Mouse (Mus musculus) lung, embryonic 14.5 days (tissue): ENCODE results near the gene Amigo2. TPM values are rescaled to one million over a fixed set of nuclear protein-coding genes. Genes with fewer than 3 reads are reported as not detected.

Experiments used
- ATAC-seq: fragments of 200-750 bp; cut with Nextera tagmentation; 2 replicates; pipeline ENCODE4 v1.8.0; 2017; ENCODE audit warnings: mild to moderate bottlenecking, moderate TSS enrichment, moderate library complexity; ENCODE audit not compliant: insufficient read depth
- DNase-seq: peaks from one replicate; pipeline ENCODE4 v3.0.0-alpha.2; 2015
- H3K27ac ChIP-seq: fragments of 300-500 bp; sonication (generic); 2 replicates; pipeline ENCODE4 v1.5.1; 2014; ENCODE audit warnings: low read depth, mild to moderate bottlenecking, moderate library complexity
- H3K27me3 ChIP-seq: fragments of 300-500 bp; sonication (generic); 2 replicates; pipeline ENCODE4 v1.6.1; 2014; ENCODE audit warnings: low read length, control low read depth; ENCODE audit not compliant: insufficient read depth
- H3K36me3 ChIP-seq: fragments of 300-500 bp; sonication (generic); 2 replicates; pipeline ENCODE4 v1.6.1; 2014; ENCODE audit warnings: control low read depth; ENCODE audit not compliant: insufficient read depth
- H3K4me1 ChIP-seq: fragments of 300-500 bp; sonication (generic); 2 replicates; pipeline ENCODE4 v1.6.1; 2014; ENCODE audit warnings: antibody characterized with exemption, control low read depth; ENCODE audit not compliant: insufficient read depth
- H3K4me2 ChIP-seq: fragments of 300-500 bp; sonication (generic); 2 replicates; pipeline ENCODE4 v1.6.1; 2014; ENCODE audit warnings: mild to moderate bottlenecking
- H3K4me3 ChIP-seq: fragments of 300-500 bp; sonication (generic); 2 replicates; pipeline ENCODE4 v1.5.1; 2014; ENCODE audit warnings: low read depth, low read length
- H3K9ac ChIP-seq: fragments of 300-500 bp; sonication (generic); 2 replicates; pipeline ENCODE4 v1.6.1; 2014
- H3K9me3 ChIP-seq: fragments of 300-500 bp; sonication (generic); 2 replicates; pipeline ENCODE4 v1.6.1; 2016; ENCODE audit warnings: low read depth, low read length, control low read depth
- CTCF ChIP-seq: IDR thresholded peaks from 2 replicates; pipeline ENCODE4 v1.5.1; 2016; ENCODE audit warnings: antibody characterized with exemption, low read depth
- WGBS: fragments of 180-500 bp; shearing (Covaris S2); extraction: QIAGEN DNeasy Blood & Tissue Kit; methylation state at CpG from one replicate; pipeline ENCODE4 v1.1.7; 2014; 5-methylcytosine and 5-hydroxymethylcytosine counted together
- polyA plus RNA-seq: library from polyadenylated mRNA; unstranded; fragments of >200 nt; fragmentation: Nextera tagmentation; extraction: Ambion mirVana; gene quantifications from 2 replicates; pipeline ENCODE4 v1.2.1, GENCODE M21; 2014

Gene Amigo2
- polyA plus RNA-seq: 5.5 and 5.7 TPM in 2 replicates

- ATAC-seq: peak; percentile 87
- under 1% methylated on average over 108 of the region's 125 CpGs for WGBS
- peak within 1 kb of the TSS; percentile 76 for H3K27ac ChIP-seq
- no peaks in the 10 kb centered on the region for H3K36me3 ChIP-seq
- peak within 1 kb of the TSS; percentile 71 for H3K4me3 ChIP-seq
- peak within 1 kb of the TSS; percentile 86 for H3K4me2 ChIP-seq
- H3K9ac ChIP-seq: peak within 1 kb of the TSS; percentile 88
- no peaks in the 10 kb centered on the region for H3K9me3 ChIP-seq
- no peak for TF ChIP-seq CTCF
- H3K27me3 ChIP-seq: peaks cover 16% of the 10 kb centered on the region
- peak; percentile 76 for DNase-seq
- no peaks in the 10 kb centered on the region for H3K4me1 ChIP-seq
Measured at GRCm38 (mm10) chr15:97246911-97247790, at the start of gene Amigo2, which contains the start of gene Pced1b. Amigo2 (minus strand) TSS chr15:97247287. Pced1b (plus strand) TSS chr15:97247107.

GRCm38 (mm10) chr15:97291291-97292050, 44.4 kb upstream of the Amigo2 start:
- H3K9ac ChIP-seq: no peak overlapping the region
- no peaks in the 10 kb centered on the region for H3K9me3 ChIP-seq
- ATAC-seq (no peak), DNase-seq (no peak)
- H3K4me2 ChIP-seq: no peak overlapping the region
- no peaks in the 10 kb centered on the region for H3K4me1 ChIP-seq
- TF ChIP-seq CTCF: no peak
- WGBS: 70% methylated on average over 21 of the region's 21 CpGs
- no peaks in the 10 kb centered on the region for H3K36me3 ChIP-seq
- H3K27me3 ChIP-seq: no peaks in the 10 kb centered on the region
- no peak overlapping the region for H3K4me3 ChIP-seq
- no peak overlapping the region for H3K27ac ChIP-seq

GRCm38 (mm10) chr15:97290351-97290750, 43.3 kb upstream of the Amigo2 start:
- Histone ChIP-seq H3K27ac (no peak overlapping the region), H3K9me3 (no peaks in the 10 kb centered on the region), H3K27me3 (no peaks in the 10 kb centered on the region), H3K4me3 (no peak overlapping the region), H3K36me3 (no peaks in the 10 kb centered on the region), H3K4me1 (no peaks in the 10 kb centered on the region), H3K9ac (no peak overlapping the region), H3K4me2 (no peak overlapping the region)
- DNase-seq: no peak
- no peak for TF ChIP-seq CTCF
- WGBS: 90% methylated on average over 6 of the region's 6 CpGs
- no peak for ATAC-seq

- Histone ChIP-seq H3K27ac (no peak overlapping the region), H3K9ac (no peak overlapping the region), H3K36me3 (no peaks in the 10 kb centered on the region), H3K27me3 (no peaks in the 10 kb centered on the region), H3K4me1 (no peaks in the 10 kb centered on the region), H3K4me2 (no peak overlapping the region), H3K9me3 (no peaks in the 10 kb centered on the region), H3K4me3 (no peak overlapping the region)
- WGBS: 38% methylated on average over 4 of the region's 4 CpGs
- ATAC-seq (no peak), DNase-seq (peak; percentile 16)
- no peak for TF ChIP-seq CTCF
Measured at GRCm38 (mm10) chr15:97289176-97289575, 42.1 kb upstream of the Amigo2 start.

GRCm38 (mm10) chr15:97288690-97289089, 41.6 kb upstream of the Amigo2 start:
- ATAC-seq (peak; percentile 24; the same call in 1 of the 2 replicates), DNase-seq (no peak)
- no peak overlapping the region for H3K27ac ChIP-seq
- TF ChIP-seq CTCF: no peak
- H3K9ac ChIP-seq: no peak overlapping the region
- H3K4me2 ChIP-seq: no peak overlapping the region
- H3K9me3 ChIP-seq: no peaks in the 10 kb centered on the region
- H3K4me3 ChIP-seq: no peak overlapping the region
- no peaks in the 10 kb centered on the region for H3K27me3 ChIP-seq
- WGBS: 57% methylated on average over 13 of the region's 13 CpGs
- no peaks in the 10 kb centered on the region for H3K36me3 ChIP-seq
- H3K4me1 ChIP-seq: no peaks in the 10 kb centered on the region

- no peaks in the 10 kb centered on the region for H3K27me3 ChIP-seq
- WGBS: 89% methylated on average over 5 of the region's 5 CpGs
Measured at GRCm38 (mm10) chr15:97287436-97288143, 40.5 kb upstream of the Amigo2 start.

More at GRCm38 (mm10) chr15:97287436-97288143, 40.5 kb upstream of the Amigo2 start:
- Histone ChIP-seq H3K36me3 (no peaks in the 10 kb centered on the region), H3K4me3 (no peak overlapping the region), H3K4me1 (no peaks in the 10 kb centered on the region; the same call in 1 of the 2 replicates), H3K27ac (no peak overlapping the region), H3K9me3 (no peaks in the 10 kb centered on the region), H3K9ac (no peak overlapping the region), H3K4me2 (no peak overlapping the region)
- no peak for DNase-seq
- TF ChIP-seq CTCF: no peak
- no peak for ATAC-seq
